Mouse (Mus musculus): ENCODE results near the gene Fggy.

DNA sequence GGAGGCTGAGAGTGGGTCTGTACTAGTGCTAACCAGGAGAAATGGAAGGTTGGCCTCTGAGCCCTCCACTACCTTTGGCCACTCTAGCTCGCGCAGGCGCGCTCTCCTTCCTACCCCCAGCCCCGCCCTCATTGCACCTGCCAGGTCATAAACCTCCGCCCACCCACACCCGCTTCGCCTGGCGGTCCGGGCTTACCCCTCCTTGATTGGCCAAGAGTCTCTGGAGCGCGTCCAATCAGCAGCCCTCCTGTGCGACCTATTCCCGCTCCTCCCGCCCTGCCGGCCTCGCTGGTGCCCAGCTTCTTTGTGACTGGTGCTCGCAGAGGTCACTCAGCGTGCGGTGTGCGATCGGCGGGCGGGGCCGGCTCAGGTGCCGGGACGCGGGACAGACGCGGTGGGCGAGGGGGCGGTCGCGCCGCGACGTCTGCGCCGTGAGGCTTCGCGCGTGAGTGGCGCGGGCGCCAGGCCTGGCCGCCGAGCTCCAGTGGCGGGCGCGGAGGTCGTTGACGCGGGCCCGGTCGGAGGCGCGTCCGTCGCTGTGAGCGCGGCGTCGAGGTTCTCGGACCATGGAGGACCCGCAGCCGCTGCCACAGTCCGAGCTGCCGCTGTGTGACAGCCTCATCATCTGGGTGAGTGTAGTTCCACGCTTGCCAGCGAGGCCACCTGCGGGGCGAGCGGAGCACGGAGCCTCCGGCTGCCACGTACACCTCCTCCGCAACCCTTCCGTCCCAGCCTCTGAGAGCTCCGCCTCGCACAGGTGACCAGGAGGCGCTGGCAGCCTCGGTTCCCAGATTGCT lies 409.8 kb downstream of the Fggy start, which contains the start of gene Hook1:
- TF ChIP-seq CTCF (IDR thresholded peaks at IDR 0.05; ENCODE audit: borderline replicate concordance, insufficient read depth, low read depth, low read length) (no peak), POLR2A (IDR thresholded peaks at IDR 0.05; ENCODE audit: borderline replicate concordance, insufficient read depth, low read length) (peak; percentile 96)
